Mouse (Mus musculus) lung, embryonic 16.5 days (tissue): ENCODE measurements around the gene Ggta1. TPM values are rescaled to one million over a fixed set of nuclear protein-coding genes. Genes with fewer than 3 reads are reported as not detected.

Source experiments
- ATAC-seq: fragments of 200-750 bp; cut with Nextera tagmentation; 2 replicates; pipeline ENCODE4 v1.8.0; 2017; ENCODE audit warnings: low read depth, mild to moderate bottlenecking, moderate library complexity
- H3K27ac ChIP-seq: fragments of 300-500 bp; sonication (generic); 2 replicates; pipeline ENCODE4 v1.5.1; 2014; ENCODE audit warnings: mild to moderate bottlenecking, control low read depth, low read length
- H3K27me3 ChIP-seq: fragments of 300-500 bp; sonication (generic); 2 replicates; pipeline ENCODE4 v1.6.1; 2014; ENCODE audit warnings: low read depth, low read length, mixed read lengths; ENCODE audit not compliant: control insufficient read depth, insufficient read depth
- H3K36me3 ChIP-seq: fragments of 300-500 bp; sonication (generic); 2 replicates; pipeline ENCODE4 v1.6.1; 2014; ENCODE audit warnings: low read length; ENCODE audit not compliant: control insufficient read depth, insufficient read depth
- H3K4me1 ChIP-seq: fragments of 300-500 bp; sonication (generic); replicated peaks from 2 replicates; pipeline ENCODE4 v1.6.1; 2014; ENCODE audit warnings: low read length, mixed read lengths; ENCODE audit not compliant: control insufficient read depth, insufficient read depth
- H3K4me2 ChIP-seq: fragments of 300-500 bp; sonication (generic); 2 replicates; pipeline ENCODE4 v1.6.1; 2014; ENCODE audit warnings: low read depth, low read length, control low read depth
- H3K4me3 ChIP-seq: fragments of 300-500 bp; sonication (generic); 2 replicates; pipeline ENCODE4 v1.5.1; 2014; ENCODE audit warnings: mild to moderate bottlenecking, low read length, control low read depth
- H3K9ac ChIP-seq: fragments of 300-500 bp; sonication (generic); 2 replicates; pipeline ENCODE4 v1.6.1; 2014; ENCODE audit warnings: low read length, control low read depth
- H3K9me3 ChIP-seq: fragments of 300-500 bp; sonication (generic); 2 replicates; pipeline ENCODE4 v1.6.1; 2016; ENCODE audit warnings: low read length; ENCODE audit not compliant: control insufficient read depth
- WGBS: fragments of 180-500 bp; shearing (Covaris S2); extraction: QIAGEN DNeasy Blood & Tissue Kit; methylation state at CpG from one replicate; pipeline ENCODE4 v1.1.7; 2014; 5-methylcytosine and 5-hydroxymethylcytosine counted together
- polyA plus RNA-seq: library from polyadenylated mRNA; unstranded; fragments of >200 nt; fragmentation: Nextera tagmentation; extraction: Ambion mirVana; gene quantifications from 2 replicates; pipeline ENCODE4 v1.2.1, GENCODE M21; 2015

The Ggta1 gene
- polyA plus RNA-seq, 1 experiment from 2014 or later: 21.9 TPM

DNA sequence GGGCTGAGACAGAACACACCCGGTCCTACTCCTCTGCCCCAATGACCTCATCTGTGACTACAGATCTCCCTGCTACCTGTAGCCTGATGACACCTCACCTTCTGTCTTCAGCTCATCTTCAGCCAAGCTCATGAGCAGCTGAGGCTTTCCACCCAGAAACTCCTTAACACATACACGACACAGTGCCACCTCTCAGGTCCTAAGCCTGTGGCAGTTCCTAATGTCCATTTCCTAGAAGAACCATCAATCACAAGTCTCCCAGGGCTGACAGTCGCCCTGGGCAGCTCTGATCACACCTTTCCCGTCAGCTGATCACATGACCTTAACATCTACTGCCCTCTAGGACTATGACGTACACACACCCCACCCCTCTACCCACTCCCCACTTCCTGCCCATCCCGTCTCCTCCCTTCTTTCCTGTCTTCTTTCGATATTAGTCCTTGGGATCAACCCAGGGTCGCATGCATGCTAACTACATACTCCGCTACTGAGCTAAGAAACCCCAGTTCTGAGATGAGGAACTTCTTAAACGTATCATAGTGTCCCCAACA lies 51.3 kb downstream of the Ggta1 start:
- no peak for ATAC-seq
- Histone ChIP-seq H3K9ac (no peak overlapping the region), H3K36me3 (no peaks in the 10 kb centered on the region), H3K4me1 (peaks cover 7% of the 10 kb centered on the region), H3K27ac (no peak overlapping the region), H3K4me2 (no peak overlapping the region), H3K4me3 (no peak overlapping the region), H3K9me3 (no peaks in the 10 kb centered on the region), H3K27me3 (no peaks in the 10 kb centered on the region)
- WGBS: 47% methylated on average over 10 of the region's 10 CpGs

DNA sequence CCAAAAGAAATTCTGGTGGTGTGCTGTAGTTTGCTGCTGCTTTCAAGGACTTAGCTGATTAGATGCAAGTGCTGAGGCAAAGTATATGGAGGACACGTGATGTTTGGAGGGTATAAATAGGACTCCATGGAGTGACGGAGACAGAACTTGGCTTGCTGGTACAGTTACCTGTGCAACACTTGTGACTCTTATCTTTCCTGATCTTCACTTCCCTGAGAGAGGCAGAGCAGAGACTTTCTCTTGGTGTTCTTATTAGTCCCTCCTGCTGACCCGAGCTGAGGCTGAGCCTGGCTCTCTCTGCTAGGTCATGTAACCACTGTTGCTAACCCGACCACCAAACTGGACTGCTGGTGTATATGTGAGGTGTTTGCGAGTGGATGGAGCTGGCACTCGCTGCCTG lies 53.6 kb downstream of the Ggta1 start:
- H3K4me1 ChIP-seq: peaks cover 7% of the 10 kb centered on the region
- H3K27ac ChIP-seq: no peak overlapping the region
- H3K36me3 ChIP-seq: 0 out of 2 replicates have a peak, but pooled peaks cover 2% of the 10 kb centered on the region
- no peak overlapping the region for H3K4me3 ChIP-seq
- no peak overlapping the region for H3K9ac ChIP-seq
- H3K27me3 ChIP-seq: no peaks in the 10 kb centered on the region
- WGBS: 77% methylated on average over 6 of the region's 6 CpGs
- no peak for ATAC-seq
- no peak overlapping the region for H3K4me2 ChIP-seq
- H3K9me3 ChIP-seq: no peaks in the 10 kb centered on the region

DNA sequence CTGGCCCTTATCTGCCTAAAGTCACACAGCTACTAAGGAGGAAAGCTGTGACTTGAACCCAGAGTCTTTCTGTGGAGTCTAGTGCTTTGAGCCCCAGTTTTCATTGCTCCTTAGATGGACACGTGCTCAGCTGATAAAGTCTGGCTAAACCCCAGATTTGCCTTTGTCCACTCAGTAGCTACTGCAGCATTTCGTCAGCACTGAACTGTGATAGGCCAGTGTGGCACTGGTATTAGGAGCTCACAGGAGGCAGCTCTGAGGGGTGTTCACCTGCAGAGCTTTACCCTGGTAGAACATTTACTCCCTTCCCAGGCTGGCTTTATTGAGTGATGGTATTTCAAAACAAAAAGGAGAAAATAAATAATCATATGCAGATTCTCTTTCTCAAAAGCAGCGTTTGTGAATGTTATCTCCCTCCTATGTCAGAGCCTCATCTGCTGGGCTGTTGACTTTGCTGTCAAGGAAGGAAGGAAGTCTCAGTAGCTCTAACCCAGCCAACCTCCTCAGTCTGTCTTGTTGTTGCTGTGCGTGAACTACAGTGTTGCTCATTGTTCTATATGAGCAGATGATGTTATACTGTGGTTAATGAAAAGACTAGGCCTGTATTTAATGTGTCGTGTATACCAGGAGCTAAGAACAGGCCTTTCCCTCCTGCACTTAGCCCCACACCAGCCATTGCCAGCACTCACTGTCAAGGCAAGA lies 54.5 kb downstream of the Ggta1 start:
- Histone ChIP-seq H3K27ac (no peak overlapping the region), H3K9me3 (no peaks in the 10 kb centered on the region), H3K4me3 (no peak overlapping the region), H3K36me3 (peaks cover 2% of the 10 kb centered on the region; the same call in 1 of the 2 replicates), H3K4me2 (no peak overlapping the region), H3K4me1 (peaks cover 4% of the 10 kb centered on the region; the same call in 1 of the 2 replicates), H3K9ac (no peak overlapping the region), H3K27me3 (no peaks in the 10 kb centered on the region)
- ATAC-seq: no peak
- 54% methylated on average over 5 of the region's 5 CpGs for WGBS

DNA sequence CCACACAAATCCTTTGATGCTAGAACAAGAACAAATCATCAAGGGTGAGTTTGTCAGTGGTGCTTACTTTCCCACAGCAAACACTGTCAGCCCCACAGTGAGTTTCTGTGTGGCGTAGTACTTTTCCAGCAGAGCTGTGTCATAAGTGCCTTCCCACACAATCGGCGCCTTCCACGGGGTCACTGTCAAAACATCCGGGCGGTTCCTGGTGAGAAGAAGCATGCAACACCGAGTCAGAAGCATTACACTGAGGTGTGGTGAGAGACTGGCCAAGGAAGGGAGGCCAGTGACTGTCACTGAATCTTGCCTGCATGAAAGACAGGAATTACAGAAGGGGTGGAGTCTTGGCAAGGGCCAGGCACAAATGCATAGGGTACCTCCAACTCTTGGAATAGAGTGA lies 55.2 kb downstream of the Ggta1 start:
- no peak overlapping the region for H3K4me2 ChIP-seq
- H3K36me3 ChIP-seq: peaks cover 2% of the 10 kb centered on the region; the same call in 1 of the 2 replicates
- H3K27me3 ChIP-seq: no peaks in the 10 kb centered on the region
- 37% methylated on average over 7 of the region's 7 CpGs for WGBS
- no peak overlapping the region for H3K9ac ChIP-seq
- H3K27ac ChIP-seq: no peak overlapping the region
- H3K4me1 ChIP-seq: no peaks in the 10 kb centered on the region
- ATAC-seq: no peak
- H3K9me3 ChIP-seq: no peaks in the 10 kb centered on the region
- H3K4me3 ChIP-seq: no peak overlapping the region

DNA sequence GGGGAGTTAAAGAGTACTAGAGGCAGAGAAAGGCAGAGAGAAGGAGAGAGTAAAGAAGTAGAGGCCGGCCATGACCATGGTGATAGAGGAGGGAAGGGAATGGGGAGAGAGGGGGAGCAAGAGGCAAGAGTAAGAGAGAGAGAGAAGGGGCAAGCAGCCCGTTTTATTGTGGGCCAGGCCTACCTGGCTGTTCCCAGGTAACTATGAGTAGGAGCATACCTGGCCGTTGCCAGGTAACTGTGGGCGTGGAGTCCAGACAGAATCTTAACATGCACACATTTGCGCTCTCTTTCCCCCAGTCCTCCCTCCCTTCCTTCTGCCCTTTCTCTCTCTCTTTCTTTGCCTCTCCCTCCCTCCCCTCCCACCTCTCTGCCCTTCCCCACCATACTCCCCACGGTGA lies 55.8 kb downstream of the Ggta1 start:
- peaks cover 5% of the 10 kb centered on the region for H3K36me3 ChIP-seq
- no peak overlapping the region for H3K27ac ChIP-seq
- no peak overlapping the region for H3K4me2 ChIP-seq
- no peak overlapping the region for H3K9ac ChIP-seq
- H3K9me3 ChIP-seq: no peaks in the 10 kb centered on the region
- peak; percentile 60; the same call in 1 of the 2 replicates for ATAC-seq
- no peaks in the 10 kb centered on the region for H3K4me1 ChIP-seq
- H3K4me3 ChIP-seq: no peak overlapping the region
- WGBS: 76% methylated on average over 6 of the region's 6 CpGs
- H3K27me3 ChIP-seq: no peaks in the 10 kb centered on the region

DNA sequence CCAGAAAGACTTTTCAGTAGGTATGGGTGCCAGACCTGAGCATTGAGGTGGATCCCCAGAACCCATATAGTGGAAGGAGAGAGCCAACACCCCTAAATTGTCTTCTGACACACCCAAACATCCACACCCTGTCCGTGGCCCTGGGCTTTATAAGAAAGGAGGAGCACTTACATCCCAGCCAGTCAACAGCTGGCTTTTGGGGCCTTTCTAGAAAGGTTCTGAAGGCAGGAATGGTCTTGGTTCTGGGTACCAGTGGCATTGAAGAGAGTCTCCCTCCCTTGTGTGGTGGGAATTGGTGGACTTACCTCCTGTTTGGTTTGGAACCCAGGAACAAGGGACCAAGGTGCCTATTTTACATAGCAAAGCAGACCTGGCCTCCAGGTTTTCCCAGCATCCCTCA lies 56.4 kb downstream of the Ggta1 start:
- no peaks in the 10 kb centered on the region for H3K9me3 ChIP-seq
- no peak overlapping the region for H3K4me3 ChIP-seq
- H3K27ac ChIP-seq: no peak overlapping the region
- ATAC-seq: no peak
- H3K4me2 ChIP-seq: no peak overlapping the region
- H3K27me3 ChIP-seq: no peaks in the 10 kb centered on the region
- no peak overlapping the region for H3K9ac ChIP-seq
- peaks cover 5% of the 10 kb centered on the region for H3K36me3 ChIP-seq
- no peaks in the 10 kb centered on the region for H3K4me1 ChIP-seq
- WGBS: 82% methylated on average over 1 of the region's 1 CpGs

DNA sequence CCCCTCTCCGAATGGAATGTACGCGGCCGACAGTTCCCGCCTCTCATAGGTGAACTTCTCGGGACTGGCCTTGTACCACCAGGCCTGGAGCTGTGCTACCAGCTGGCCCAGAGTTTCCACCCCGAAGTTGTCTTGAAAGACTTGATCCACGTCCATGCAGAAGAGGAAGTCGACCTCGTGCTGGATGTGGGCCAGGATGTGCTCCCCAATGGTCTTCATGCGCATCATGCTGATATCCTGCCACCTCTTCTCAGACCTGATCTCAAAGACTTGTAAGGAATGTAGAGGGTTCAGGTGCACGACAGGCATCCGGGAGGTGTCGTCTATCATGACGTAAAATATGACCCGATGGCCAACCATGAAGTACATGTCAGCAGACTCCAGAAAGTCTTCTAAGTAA lies 60.6 kb downstream of the Ggta1 start:
- Histone ChIP-seq H3K36me3 (peaks cover 5% of the 10 kb centered on the region), H3K4me1 (no peaks in the 10 kb centered on the region), H3K9me3 (no peaks in the 10 kb centered on the region), H3K27ac (no peak overlapping the region), H3K27me3 (no peaks in the 10 kb centered on the region), H3K9ac (no peak overlapping the region), H3K4me2 (no peak overlapping the region), H3K4me3 (no peak overlapping the region)
- WGBS: 83% methylated on average over 16 of the region's 16 CpGs
- no peak for ATAC-seq

DNA sequence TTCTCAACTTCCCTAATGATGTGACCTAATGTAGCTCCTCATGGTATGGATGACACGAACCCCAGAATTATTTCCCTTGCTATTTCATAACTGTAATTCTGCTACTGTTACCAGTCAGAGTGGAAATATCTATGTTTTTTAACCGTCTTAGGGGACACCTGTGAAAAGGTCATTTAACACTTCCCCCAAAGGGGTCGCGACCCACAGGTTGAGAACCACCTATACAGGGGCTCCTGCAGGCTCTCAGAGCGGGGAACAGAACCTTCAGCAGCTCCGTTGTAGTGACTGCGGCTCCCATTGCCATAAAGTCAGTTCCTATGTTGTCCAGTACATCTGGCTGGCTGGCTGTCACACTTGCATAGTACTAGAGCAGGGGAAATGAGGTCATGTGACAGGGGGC lies 62.3 kb downstream of the Ggta1 start:
- H3K36me3 ChIP-seq: peaks cover 3% of the 10 kb centered on the region
- ATAC-seq: no peak
- 87% methylated on average over 7 of the region's 7 CpGs for WGBS
- H3K27me3 ChIP-seq: no peaks in the 10 kb centered on the region
- no peaks in the 10 kb centered on the region for H3K9me3 ChIP-seq
- H3K4me3 ChIP-seq: no peak overlapping the region
- H3K4me2 ChIP-seq: no peak overlapping the region
- H3K9ac ChIP-seq: no peak overlapping the region
- no peak overlapping the region for H3K27ac ChIP-seq
- H3K4me1 ChIP-seq: peaks cover 5% of the 10 kb centered on the region

DNA sequence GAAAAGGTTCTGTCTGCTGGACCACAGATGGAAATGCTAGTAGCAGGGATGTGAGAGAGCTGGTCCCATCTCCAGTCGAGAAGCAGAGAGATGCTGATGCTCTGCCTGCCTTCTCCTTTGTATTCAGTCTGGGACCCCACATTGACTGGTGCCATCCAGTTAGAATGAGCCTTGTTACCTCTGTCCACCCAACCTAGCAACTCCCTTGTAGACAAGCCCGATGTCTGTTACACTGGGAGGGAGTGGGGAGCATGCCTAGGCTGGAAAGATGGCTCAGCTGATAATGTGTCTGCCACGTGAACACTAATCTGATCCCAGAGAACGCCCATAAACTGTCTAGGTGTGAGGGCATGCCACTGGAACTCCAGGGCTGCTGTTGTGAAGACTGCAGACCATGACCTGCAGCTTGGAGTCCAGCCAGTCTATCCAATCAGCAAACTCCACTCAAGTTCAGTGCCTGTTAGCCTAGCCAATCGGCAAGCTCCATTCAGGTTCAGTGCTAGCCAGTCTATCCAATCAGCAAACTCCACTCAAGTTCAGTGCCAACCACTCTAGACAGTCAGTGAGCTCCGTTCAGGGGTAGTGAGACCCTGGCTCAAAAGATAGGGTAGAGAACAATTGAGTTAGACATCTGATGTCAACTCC lies 64.7 kb downstream of the Ggta1 start:
- no peak; the same call in 1 of the 2 replicates for ATAC-seq
- H3K9ac ChIP-seq: no peak overlapping the region
- H3K4me3 ChIP-seq: no peak overlapping the region
- no peak overlapping the region for H3K4me2 ChIP-seq
- no peaks in the 10 kb centered on the region for H3K27me3 ChIP-seq
- H3K27ac ChIP-seq: no peak overlapping the region
- H3K4me1 ChIP-seq: peaks cover 5% of the 10 kb centered on the region
- peaks cover 3% of the 10 kb centered on the region for H3K36me3 ChIP-seq
- 64% methylated on average over 6 of the region's 6 CpGs for WGBS
- no peaks in the 10 kb centered on the region for H3K9me3 ChIP-seq
